Mouse (Mus musculus): Measurements from ENCODE around the gene 4930583I09Rik.

Gene 4930583I09Rik

GRCm38 (mm10) chr17:64835928-64836327 lies at the start of gene 4930583I09Rik:
Gene 4930583I09Rik (minus strand): TSS chr17:64836071.
- DNase-seq, result peak in 1 of 2 experiments; percentile 24

DNA sequence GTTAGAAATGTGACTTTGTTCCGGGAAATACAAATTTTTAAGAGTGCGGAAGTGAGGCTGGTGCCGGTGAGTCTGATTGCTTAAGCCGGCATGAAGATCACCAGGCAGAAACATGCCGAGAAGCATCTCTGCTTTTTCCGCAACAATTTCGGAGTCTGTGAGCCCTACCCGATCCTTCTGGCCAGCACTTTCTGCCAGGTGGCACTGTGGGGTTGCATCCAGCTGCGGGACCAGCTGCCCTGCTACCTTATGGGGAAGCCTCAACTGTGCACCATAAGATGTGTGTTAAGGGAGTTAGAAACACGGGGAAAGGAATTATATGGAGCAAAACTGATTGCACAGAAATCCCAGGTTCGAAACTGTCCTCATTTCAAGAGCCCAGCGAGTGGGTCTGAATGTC lies 40.2 kb upstream of the 4930583I09Rik start:
- DNase-seq, result peak; percentile 63 to 65

- peak; percentile 58 to 71 for DNase-seq
Observed at GRCm38 (mm10) chr17:64873651-64874072, 37.8 kb upstream of the 4930583I09Rik start.

- DNase-seq, result peak in 1 of 2 experiments; percentile 24
Observed at GRCm38 (mm10) chr17:64863817-64864216, 27.9 kb upstream of the 4930583I09Rik start.

GRCm38 (mm10) chr17:64860963-64861362 lies 25.1 kb upstream of the 4930583I09Rik start:
- DNase-seq, result no peak

DNA sequence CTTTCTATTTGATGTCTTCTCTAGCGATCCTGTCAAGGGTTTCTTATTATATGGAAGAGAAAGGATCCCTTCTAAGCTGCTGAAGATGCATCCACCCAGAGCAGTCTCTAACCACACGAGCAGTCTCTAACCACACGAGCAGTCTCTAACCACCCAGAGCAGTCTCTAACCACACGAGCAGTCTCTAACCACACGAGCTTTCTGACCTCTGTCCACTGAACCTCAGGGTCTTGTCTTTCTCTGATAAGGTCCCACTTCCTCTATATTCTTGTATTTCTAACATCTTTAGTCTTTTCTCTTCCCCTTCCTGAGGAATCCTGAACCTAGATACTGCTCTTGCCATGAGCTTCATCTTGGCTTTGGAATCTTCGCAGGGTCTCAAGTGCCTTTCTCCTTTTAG lies 23.0 kb upstream of the 4930583I09Rik start:
- DNase-seq, result no peak

DNA sequence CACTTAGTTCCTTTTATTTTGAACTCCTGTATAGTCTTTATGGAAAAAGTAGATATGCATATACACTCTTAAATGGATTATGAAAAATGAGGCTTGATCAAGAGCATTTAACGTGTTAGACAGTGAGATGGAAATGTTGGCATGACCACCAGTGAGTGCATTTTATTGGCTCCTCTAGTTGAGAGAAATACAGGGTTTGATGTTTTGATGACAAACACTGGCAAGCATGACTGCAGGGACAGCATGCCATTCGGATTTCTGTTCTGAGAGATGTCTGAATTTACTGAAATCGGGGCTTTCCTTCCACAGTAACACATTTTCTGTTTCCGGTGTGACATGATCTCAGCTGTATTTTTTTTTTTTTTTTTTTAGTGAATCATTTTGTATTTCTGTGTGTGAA lies 12.2 kb upstream of the 4930583I09Rik start:
- no peak for DNase-seq

- no peak for DNase-seq
Observed at GRCm38 (mm10) chr17:64846654-64847053, 10.8 kb upstream of the 4930583I09Rik start.

DNA sequence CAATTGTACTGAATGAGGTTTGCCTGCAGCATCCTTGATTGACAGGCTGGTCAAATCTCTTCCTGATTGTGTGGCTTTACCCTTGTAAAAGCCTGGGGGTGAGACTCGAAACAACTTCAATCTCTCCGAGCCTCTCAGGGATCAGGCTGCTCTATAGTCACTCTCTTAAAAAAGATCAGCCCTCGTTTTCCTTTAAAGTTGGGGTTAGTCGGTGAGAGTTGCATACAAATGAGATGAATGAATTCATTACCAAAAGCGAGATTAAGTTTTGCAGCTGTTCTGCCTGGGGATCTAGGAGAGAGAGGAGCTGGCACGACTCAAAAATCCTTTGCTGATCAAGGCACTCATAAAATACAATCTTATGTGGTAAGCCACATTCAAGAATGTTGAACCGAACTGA lies 1.0 kb upstream of the 4930583I09Rik start:
- no peak for DNase-seq

- no peak for DNase-seq
Observed at GRCm38 (mm10) chr17:64836352-64836751, 481 bp upstream of the 4930583I09Rik start.

DNA sequence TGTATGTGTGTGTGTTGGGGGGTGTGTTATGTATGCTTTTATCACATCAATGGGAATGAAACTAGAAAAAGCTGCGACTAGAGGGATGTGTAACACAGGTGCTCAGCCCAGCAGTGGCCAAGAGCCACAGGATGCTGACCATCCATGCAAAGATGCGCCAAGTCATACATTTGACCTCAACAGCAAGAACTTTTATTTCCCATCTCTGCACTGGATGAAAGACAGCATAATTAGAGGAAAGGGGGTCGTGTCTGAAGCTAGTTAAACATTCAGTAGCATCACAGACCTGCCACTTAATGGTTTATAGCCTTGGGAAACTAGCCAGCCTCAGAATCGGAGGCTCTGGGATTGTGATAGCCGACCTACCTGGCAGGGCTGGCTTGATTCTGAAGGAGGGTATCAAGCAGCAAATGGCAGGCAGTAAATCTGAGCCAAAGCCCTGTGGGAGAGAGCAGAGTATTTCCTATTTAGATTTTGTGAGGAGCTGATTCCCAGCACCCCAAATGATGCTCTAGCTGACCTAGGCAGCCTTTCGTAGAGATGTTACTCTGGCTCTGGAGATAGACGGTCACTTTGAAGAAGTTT lies 1.9 kb downstream of the 4930583I09Rik start:
- peak; percentile 63 to 76 for DNase-seq

- peak; percentile 45 to 74 for DNase-seq
Observed at GRCm38 (mm10) chr17:64833071-64833470, 2.8 kb downstream of the 4930583I09Rik start.

- DNase-seq, result no peak
Observed at GRCm38 (mm10) chr17:64827482-64827881, 8.4 kb downstream of the 4930583I09Rik start.

GRCm38 (mm10) chr17:64826843-64827242 lies 9.0 kb downstream of the 4930583I09Rik start:
- DNase-seq, result no peak

DNA sequence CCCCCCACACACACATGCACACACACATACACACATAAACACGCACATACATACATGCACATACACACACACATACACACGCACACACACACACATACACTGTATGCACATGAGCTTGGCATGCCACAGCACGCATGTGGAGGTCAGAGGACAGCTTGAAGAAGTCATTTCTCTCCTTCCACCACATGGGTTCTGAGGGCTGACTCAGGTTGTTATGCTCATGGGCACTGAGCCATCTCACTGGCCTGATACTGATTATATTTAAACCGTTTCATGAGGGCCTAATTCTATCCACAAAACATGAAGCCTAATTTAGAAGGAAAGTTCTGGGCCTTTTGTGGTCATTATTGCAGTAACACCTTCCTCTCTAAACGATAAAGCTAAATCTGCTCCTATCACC lies 13.3 kb downstream of the 4930583I09Rik start:
- DNase-seq, result peak in 1 of 2 experiments; percentile 29

- no peak for DNase-seq
Observed at GRCm38 (mm10) chr17:64820841-64821593, 14.9 kb downstream of the 4930583I09Rik start.

GRCm38 (mm10) chr17:64816298-64816697 lies 19.6 kb downstream of the 4930583I09Rik start:
- DNase-seq, result no peak

- peak; percentile 66 to 70 for DNase-seq
Observed at GRCm38 (mm10) chr17:64815806-64816205, 20.1 kb downstream of the 4930583I09Rik start.

DNA sequence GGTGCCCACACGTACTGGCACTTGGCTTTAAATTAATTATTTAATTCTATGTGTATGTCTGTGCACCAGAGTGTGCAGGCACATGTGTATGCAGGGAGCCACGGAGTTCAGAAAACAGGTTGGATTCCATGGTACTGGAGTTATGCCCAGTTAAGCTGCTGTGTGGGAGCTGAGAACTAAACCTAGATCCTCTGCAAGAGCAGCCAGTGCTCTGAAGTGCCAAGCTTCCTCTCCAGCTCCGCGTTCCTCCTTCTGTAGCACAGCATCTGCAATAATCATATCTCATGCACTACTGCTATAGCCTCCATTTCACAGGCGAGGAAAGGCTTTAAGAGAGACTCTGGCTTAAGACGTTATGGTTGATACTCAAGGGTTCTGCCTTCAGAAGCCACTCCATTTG lies 22.3 kb downstream of the 4930583I09Rik start:
- no peak for DNase-seq

DNA sequence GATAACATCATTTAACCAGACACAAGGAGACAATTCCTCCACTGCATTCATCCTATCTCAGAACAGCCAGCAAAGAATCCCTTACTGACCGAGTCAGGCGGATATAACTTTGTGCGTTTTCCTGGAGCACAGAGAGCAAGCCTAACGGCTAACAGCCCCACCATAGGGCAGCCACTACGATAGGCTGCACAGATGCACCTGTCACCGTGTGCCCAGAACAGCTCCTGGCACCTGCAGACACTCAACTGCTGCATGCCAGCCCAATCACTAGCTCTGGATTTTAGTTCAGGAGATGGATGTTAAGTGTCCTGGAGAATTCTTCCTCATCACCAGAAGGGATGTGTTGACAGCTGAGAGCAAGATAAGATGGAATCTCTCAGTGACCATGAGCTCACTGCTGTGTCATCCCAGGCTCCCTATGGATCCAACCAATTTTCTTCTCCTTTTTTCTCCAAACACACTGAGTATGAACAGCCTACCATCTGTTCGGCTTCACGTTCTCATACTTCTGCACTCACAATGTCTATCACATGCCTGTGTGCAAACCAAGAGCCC lies 29.8 kb downstream of the 4930583I09Rik start:
- DNase-seq, result no peak

GRCm38 (mm10) chr17:64804375-64805124 lies 31.3 kb downstream of the 4930583I09Rik start:
- DNase-seq, result no peak

GRCm38 (mm10) chr17:64802956-64803275 lies 33.0 kb downstream of the 4930583I09Rik start:
- no peak for DNase-seq

Data from cerebellum, postnatal 14 days (tissue).